Mouse (Mus musculus) inflammation-experienced regulatory T-cells, adult 6 months (primary cell): ENCODE measurements around the gene Phkb. TPM values are rescaled to one million over a fixed set of nuclear protein-coding genes. Genes with fewer than 3 reads are reported as not detected.
A peak's percentile ranks its signal among the peaks of the same experiment; 100 is the strongest.
"Not testable (repeated sequence)": the region's sequence is repeated elsewhere in the genome, so short reads cannot be mapped to it uniquely, and the experiment has no call there.

ENCODE experiments used
- ATAC-seq: one replicate; pipeline ENCODE4 v1.8.0; 2017
- polyA plus RNA-seq, 3 experiments: library from polyadenylated mRNA; unstranded; fragments of 100-300 nt; shearing (Covaris generic); gene quantifications; one replicate each; pipeline ENCODE4 v1.2.1; 2017

Phkb gene
- polyA plus RNA-seq: 10 to 100 TPM; 19.7 to 26.9 (median 23.9) TPM

DNA sequence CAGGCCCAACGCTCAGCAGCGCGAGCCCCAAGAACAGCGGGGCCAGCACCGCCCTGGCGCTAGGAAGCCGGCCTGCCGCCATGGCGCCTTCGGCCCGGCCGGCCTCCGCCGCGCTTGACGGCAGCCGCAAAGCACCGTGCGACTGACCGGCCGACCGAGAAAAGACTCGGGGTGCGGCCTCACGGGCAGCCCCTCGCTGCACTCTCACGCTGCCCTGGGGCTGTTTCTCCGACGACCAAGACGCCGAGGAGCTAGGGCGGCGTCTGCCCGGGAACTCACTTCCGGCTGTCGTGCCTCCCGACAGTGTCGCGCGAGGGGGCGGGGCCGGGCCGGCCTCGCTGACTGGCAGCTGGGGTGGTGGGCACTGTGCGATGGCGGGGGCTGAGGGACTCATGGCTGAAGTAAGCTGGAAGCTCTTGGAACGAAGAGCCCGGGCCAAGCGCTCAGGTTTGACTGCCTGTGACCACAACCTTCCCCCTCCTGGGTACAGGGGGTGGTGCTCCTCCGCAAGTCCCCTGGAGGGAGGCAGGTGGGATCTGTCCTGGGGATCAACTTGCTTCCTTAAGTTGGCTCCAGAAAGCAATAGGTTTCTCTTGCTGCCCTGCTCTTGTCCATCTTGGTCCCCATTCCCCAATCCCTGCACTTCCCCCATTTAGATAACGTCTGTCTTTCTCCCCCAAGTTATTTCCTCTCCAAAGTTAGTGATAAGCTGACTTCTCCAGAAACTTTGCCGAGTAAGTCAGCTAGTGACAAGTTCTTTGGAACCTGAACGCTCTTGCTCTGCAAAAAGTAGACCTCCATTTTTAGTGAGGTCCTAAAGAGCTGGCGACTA, at the start of gene Phkb, which contains the start of gene Itfg1:
Gene Phkb, plus strand, starts transcription at position 303 of the 832 bp plus-strand sequence.
Gene Itfg1, minus strand, starts transcription at position 265 of the 832 bp plus-strand sequence.
- peak; percentile 80 for ATAC-seq

DNA sequence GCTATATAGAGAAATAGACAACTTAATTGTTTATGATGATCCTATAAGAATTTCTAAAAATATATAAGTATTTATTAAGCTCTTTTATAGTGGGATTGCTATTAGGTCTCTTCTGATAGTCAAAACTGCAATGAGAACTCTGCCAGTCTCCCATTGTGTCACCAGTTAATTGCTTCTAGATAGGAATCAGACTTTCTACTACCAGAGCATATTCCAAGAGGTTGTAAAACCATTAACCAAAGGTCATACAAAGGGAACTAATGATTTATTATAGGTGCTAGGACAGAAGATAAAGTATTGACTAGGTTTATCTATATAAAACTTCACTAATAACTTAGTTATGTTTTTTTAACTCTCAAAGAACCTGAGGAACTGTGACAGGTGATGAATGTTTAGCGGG, 44.4 kb upstream of the Phkb start:
- not testable (repeated sequence) for ATAC-seq

GRCm38 (mm10) chr8:85800164-85800563, 40.6 kb upstream of the Phkb start:
- no peak for ATAC-seq

DNA sequence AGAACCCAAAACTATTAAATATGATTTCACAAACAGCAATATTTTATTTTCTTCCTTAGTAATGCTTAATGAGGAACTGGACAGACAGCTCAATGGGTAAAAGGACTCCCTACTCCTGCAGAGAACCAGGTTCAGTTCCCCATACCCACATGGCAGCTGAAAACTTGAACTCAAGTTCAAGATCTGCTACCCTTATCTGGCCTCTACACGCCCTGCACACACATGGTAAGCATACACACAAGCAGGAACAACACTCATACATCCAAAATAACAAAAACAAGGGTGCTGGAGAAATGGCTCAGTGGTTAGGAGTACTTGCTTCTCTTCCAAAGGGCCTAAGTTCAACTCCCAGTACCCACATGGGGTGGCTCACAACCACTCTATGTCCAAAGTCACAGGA, 39.4 kb upstream of the Phkb start:
- no peak for ATAC-seq

DNA sequence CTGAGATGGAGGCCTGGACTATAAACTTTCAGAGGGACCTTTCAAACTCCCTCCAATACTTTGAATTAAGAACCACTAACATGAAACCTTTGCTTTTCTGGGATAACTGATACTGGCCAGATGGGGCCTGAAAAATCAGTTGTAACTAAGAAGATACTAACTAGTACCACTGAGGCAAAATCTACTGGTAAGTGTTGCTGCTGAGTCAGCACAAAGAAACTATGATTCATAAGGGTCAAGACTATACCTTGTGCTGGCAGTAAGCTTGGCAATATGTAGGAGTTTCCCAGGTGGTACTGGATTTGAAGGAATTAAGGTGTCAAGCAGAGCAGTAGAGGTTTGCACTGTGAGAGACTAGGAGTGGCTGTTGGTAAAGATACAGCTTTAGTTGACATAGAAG, 27.1 kb upstream of the Phkb start:
- no peak for ATAC-seq

DNA sequence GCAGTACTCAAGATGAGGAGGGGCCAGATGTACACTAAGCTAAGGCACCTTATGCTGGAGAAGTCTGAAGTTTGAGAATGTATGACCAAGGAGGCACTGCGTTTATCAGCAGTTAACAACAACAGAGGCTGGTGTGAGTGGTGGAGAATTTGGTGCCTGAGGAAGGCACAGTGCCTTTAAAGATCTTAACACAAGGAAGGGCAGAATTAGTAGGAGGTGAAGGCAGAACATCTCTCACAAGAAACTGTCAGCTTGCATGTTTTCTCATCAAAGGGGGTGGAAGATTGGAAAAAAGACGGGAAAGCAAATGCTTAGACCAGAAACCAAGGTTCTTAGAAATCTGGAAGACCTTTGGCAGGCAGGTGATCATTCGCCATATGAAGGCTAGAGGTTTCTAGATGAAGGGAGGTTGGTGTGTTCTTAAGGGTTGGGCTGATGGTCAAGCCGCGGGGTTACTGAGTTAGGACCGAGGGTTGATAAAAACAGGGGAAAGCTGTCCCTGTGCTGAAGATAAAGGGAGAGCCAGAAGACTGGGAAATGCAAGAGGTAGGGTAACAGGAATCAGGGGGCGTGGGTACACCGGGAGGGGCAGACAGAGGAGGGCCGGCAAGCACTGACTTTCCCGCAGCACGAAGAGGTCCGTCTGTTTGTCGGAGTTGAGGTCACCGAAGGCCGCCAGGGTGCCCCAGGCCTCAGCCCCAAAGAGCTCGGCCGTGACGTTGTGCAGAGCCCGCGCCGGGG, 673 bp upstream of the Phkb start:
- no peak for ATAC-seq

DNA sequence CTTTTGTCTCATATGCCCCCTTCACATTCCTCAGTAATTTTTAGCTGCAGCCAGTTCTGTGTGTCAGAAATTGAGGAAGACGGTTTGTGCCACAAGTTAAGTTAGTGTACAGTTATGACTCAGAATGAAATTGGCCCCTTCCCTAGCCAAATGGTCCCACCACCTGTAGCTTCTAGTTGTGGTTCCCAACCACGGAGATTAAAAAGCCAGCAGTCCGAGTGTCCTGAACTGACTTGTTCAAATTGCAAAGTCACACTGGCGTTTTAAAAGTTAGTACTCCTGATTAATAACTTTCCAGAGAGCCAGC, 683 bp downstream of the Phkb start:
- ATAC-seq: peak; percentile 11

DNA sequence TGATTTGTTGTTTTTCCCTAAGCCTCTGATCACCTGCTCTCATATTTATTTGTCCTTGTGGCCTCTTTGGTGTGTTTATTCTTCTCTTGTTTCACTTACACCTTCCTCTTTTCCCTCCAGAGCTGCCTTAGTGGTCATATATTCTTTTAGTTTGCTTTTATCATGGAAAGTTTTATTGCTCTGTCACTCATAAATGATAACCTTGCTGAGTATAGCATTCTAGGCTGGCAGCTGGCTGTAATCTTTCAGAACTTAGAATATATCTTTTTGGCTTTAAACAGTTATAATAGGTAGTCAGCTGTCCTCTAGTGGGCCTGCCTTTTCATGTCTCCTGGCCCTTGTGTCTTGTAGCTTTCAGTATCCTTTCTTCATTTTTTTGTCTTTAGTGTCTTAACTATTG, 5.1 kb downstream of the Phkb start:
- no peak for ATAC-seq

- ATAC-seq: no peak
These were observed 13.7 kb downstream of the Phkb start for GRCm38 (mm10) chr8:85854220-85855123.

DNA sequence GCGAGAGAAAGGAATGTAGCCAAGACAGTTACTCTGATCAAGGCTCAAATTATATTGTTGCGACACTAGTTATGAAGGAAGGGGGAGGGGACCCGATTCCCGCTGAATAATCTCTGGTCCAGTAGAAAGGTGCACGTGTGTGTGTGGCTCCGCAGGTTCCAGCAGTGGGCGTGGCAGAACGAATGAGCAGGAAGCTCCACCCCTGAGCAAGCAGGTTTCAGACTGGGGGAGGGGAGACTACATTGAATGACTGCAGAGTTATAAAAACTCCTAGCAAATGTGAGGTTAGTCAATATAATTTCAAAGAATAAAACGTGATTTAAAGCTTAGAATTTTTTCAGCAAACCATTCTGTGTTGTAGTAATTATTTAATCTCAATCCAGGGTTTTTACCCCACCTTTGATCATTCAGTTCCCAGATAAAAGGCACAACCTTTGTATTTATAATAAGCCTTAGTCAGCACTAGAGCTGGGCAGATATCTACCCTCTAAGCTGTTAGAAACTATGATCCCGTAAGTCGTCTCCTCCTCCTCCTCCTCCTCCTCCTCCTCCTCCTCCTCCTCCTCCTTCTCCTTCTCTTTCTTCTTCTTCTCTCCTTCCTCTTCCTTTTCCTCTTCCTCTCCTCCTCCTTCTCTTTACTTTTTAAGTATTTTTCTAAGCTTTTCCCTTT, 16.6 kb downstream of the Phkb start:
- ATAC-seq: not testable (repeated sequence)

DNA sequence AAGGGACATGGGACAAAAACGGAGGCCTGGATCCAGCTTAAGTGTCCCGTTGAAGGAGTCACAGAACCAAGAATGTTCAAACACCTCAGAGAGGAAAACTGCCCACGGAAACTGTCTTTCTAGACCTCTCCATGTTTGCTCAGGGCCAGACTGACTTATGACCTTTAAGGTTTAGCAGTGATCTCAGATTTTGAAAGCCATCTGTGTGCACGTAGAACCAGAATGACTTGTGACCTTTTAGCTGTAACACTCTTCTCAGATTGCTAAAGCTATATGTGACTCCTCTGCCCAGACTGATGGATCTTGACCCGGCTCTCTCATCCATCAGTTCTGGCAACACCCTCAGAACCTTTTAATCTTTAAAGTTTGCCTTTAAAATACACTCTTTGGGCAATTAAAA, 19.9 kb downstream of the Phkb start:
- no peak for ATAC-seq

- no peak for ATAC-seq
These were observed 21.6 kb downstream of the Phkb start for GRCm38 (mm10) chr8:85862381-85862780.

DNA sequence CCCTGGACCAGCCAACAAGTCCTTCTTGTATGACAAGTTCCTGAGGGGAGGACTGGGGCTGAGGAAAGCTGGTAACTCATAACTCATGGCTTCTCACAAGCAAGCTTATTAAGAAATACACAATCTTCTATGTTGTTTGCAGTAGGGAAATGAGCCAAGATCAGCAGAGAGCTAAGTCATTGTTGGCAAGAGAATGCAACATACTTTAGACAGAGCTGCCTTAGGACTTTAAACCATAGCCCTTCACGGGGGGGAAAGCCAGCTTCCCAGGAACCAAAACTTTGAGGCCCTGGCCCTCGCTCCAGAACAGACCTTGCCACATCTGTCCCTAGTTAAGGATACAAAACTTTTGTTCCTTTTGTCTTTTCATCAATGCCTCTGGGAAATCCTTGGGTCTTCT, 30.9 kb downstream of the Phkb start:
- no peak for ATAC-seq

GRCm38 (mm10) chr8:85877976-85878375, 37.2 kb downstream of the Phkb start:
- ATAC-seq: no peak

DNA sequence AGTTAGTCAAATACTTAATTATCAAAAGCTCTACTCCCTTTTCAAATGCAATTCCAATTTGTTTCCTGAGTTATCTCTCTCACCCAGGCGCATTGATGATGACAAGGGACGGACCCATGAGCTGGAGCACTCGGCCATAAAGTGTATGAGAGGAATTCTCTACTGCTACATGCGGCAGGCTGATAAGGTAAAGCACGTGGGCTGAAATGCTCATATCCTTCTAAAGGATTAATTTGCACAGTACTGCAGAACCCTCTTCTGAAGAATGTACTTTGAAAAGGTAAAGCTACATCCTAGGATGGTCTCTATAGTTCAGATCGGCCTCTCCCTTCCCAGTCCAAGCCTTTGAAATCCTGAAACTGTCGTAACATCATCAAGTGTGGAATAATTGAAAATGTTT, 38.9 kb downstream of the Phkb start:
- no peak for ATAC-seq

- no peak for ATAC-seq
These were observed 44.1 kb downstream of the Phkb start for GRCm38 (mm10) chr8:85884811-85885210.

GRCm38 (mm10) chr8:85897636-85898035, 56.9 kb downstream of the Phkb start:
- ATAC-seq: no peak

- ATAC-seq: no peak
These were observed 84.2 kb downstream of the Phkb start for GRCm38 (mm10) chr8:85924991-85925390.

DNA sequence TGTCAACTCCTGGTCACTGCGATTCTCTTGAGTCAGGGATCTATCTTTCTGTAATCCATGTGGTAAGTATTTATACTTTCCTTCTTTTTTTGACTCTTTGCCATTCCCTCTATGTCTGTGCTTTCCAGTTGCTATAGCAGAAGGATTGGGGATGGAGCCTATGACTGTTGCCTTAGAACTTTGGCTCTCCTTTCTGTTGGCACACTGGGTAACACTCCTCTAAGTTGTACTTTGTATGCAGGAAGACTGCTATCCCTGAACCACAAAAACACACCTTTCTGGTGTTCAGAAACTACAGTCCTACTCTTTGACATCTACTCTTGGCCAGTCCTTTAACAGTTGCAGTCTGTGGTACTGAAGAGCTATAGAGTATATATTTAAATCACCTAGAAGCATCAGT, 84.8 kb downstream of the Phkb start:
- no peak for ATAC-seq

GRCm38 (mm10) chr8:85926107-85926506, 85.3 kb downstream of the Phkb start:
- no peak for ATAC-seq

GRCm38 (mm10) chr8:85936148-85936547, 95.4 kb downstream of the Phkb start:
- no peak for ATAC-seq

DNA sequence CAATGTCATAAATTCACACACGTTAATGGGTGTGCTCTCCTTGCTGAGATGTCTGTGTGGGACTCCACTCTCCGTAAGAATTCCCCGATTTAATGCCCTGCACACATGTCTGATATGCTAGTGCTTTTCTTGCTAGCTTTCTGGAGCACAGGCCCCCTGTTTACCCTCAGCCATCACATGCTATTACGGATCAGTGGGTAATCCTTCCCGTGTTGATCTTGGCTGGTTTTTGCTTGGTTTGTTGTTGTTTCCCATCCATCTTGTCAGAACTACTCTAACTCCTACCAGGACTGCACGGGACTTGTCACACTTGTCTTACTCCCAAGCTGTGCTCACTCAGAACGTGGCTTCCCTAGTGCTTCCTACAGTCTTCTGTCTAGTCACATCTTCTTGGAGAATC, 96.6 kb downstream of the Phkb start:
- no peak for ATAC-seq
